Mouse (Mus musculus) brain, embryonic 14.5 days (tissue): ENCODE data around the gene Tc2n.

Experiments
- CTCF ChIP-seq: fragments of 200-500 bp; IDR thresholded peaks from 2 replicates; pipeline ENCODE4 v1.5.1; 2012; ENCODE audit warnings: inconsistent platforms, mild to moderate bottlenecking, moderate library complexity, borderline replicate concordance; ENCODE audit not compliant: insufficient read depth, insufficient read length; ENCODE audit errors: extremely low read depth
- POLR2A ChIP-seq: fragments of 200-500 bp; IDR thresholded peaks from 2 replicates; pipeline ENCODE4 v1.6.1; 2012; ENCODE audit warnings: mild to moderate bottlenecking, inconsistent platforms, borderline replicate concordance; ENCODE audit not compliant: poor library complexity, insufficient read depth, insufficient read length, severe bottlenecking; ENCODE audit errors: extremely low read depth

GRCm38 (mm10) chr12:101740045-101740444 is 21.7 kb upstream of the Tc2n start:
- TF ChIP-seq POLR2A (no peak), CTCF (no peak)
